Comparison of ENCODE assay signal across 25 mouse cellular contexts in genomic region chr11:31608458-31608857, GRCm38 (mm10).
DNase-seq lines count a peak whose midpoint lies in the region; ATAC-seq and TF ChIP-seq lines count a peak whose summit lies in the region.
"Had no signal": no experiment of that assay in that cellular context is flagged by ENCODE, and none has a peak within 500 bp of the region (broad histone marks: within the 10 kb centered on the region; RNA-seq: fewer than 3 reads in every experiment).

No protein-coding gene starts in this region.

- in situ Hi-C loops in Patski (cut with MboI; ENCODE audit: low pct_unique_long_range_greater_than_20kb) = no loop called here

- no peaks in the 10 kb centered on the region for H3K4me1 ChIP-seq in heart, embryonic 10.5 days
- no peaks in the 10 kb centered on the region for H3K4me1 ChIP-seq in liver, embryonic 11.5 days (replicated peaks; ENCODE audit: control insufficient read depth, insufficient read depth, low read length)
- H3K4me1 ChIP-seq in liver, postnatal 0 days (ENCODE audit: insufficient read depth) = no peaks in the 10 kb centered on the region
- H3K4me1 ChIP-seq in lung, postnatal 0 days (ENCODE audit: insufficient read depth, low read depth, low read length) = no peaks in the 10 kb centered on the region
- no peaks in the 10 kb centered on the region; the same call in 1 of the 2 replicates for H3K4me1 ChIP-seq in intestine, embryonic 15.5 days (replicated peaks)
- H3K4me1 ChIP-seq: forebrain, embryonic 10.5 days; forebrain, embryonic 13.5 days; hindbrain, embryonic 10.5 days; hindbrain, embryonic 13.5 days had no signal

- H3K27me3 ChIP-seq in heart, embryonic 10.5 days (ENCODE audit: insufficient read depth, poor library complexity, severe bottlenecking) = no peaks in the 10 kb centered on the region
- no peaks in the 10 kb centered on the region for H3K27me3 ChIP-seq in liver, embryonic 11.5 days (replicated peaks; ENCODE audit: control insufficient read depth, insufficient read depth, low read length)
- no peaks in the 10 kb centered on the region for H3K27me3 ChIP-seq in liver, postnatal 0 days (ENCODE audit: insufficient read depth, low read length)
- H3K27me3 ChIP-seq in Patski = no peaks in the 10 kb centered on the region
- H3K27me3 ChIP-seq in lung, postnatal 0 days (replicated peaks; ENCODE audit: insufficient read depth, low read length) = no peaks in the 10 kb centered on the region
- H3K27me3 ChIP-seq in intestine, embryonic 15.5 days (replicated peaks) = no peaks in the 10 kb centered on the region
- H3K27me3 ChIP-seq: forebrain, embryonic 13.5 days; heart, embryonic 13.5 days; hindbrain, embryonic 13.5 days had no signal

- ATAC-seq in liver, embryonic 11.5 days (replicated peaks; ENCODE audit: low FRiP score) = no peak
- ATAC-seq in liver, postnatal 0 days = no peak
- peak; percentile 90 for ATAC-seq in Patski
- ATAC-seq in lung, postnatal 0 days = no peak
- no peak for ATAC-seq in intestine, embryonic 15.5 days
- ATAC-seq: CD4-positive, CD25-positive, alpha-beta regulatory T cell, adult 4 months; forebrain, embryonic 13.5 days; forebrain, embryonic 16.5 days; hindbrain, embryonic 16.5 days had no signal

- H3K36me3 ChIP-seq in heart, embryonic 10.5 days = no peaks in the 10 kb centered on the region
- no peaks in the 10 kb centered on the region for H3K36me3 ChIP-seq in liver, embryonic 11.5 days (ENCODE audit: control insufficient read depth, insufficient read depth, low read length)
- H3K36me3 ChIP-seq in liver, postnatal 0 days (replicated peaks; ENCODE audit: insufficient read depth, low read length) = no peaks in the 10 kb centered on the region
- H3K36me3 ChIP-seq in lung, postnatal 0 days (ENCODE audit: insufficient read depth, low read length) = no peaks in the 10 kb centered on the region
- no peaks in the 10 kb centered on the region for H3K36me3 ChIP-seq in intestine, embryonic 15.5 days
- H3K36me3 ChIP-seq: forebrain, embryonic 10.5 days; heart, embryonic 13.5 days; hindbrain, embryonic 10.5 days; hindbrain, embryonic 13.5 days had no signal

- POLR2A ChIA-PET in Patski (lab: Charles Lee) = no interaction called here

- TF ChIP-seq EP300 in liver, postnatal 0 days (IDR thresholded peaks at IDR 0.05; ENCODE audit: low read depth) = no peak
- no peak for TF ChIP-seq EP300 in lung, postnatal 0 days (IDR thresholded peaks at IDR 0.05)

- H3K27ac ChIP-seq in heart, embryonic 10.5 days = no peak overlapping the region
- H3K27ac ChIP-seq in liver, embryonic 11.5 days (ENCODE audit: low read depth, low read length) = no peak overlapping the region
- H3K27ac ChIP-seq in liver, postnatal 0 days (ENCODE audit: low read depth) = no peak overlapping the region
- no peak overlapping the region for H3K27ac ChIP-seq in lung, postnatal 0 days (ENCODE audit: low read length)
- H3K27ac ChIP-seq in intestine, embryonic 15.5 days = no peak overlapping the region
- H3K27ac ChIP-seq: forebrain, embryonic 10.5 days; forebrain, embryonic 13.5 days; gastrocnemius, adult 2 months; heart, embryonic 13.5 days; hindbrain, embryonic 10.5 days; hindbrain, embryonic 13.5 days had no signal

- intact Hi-C loops in heart, postnatal 10 days (cut with DNase I) = no loop called here

- 88% methylated on average over 4 of the region's 4 CpGs for WGBS in heart, embryonic 10.5 days
- WGBS in liver, embryonic 11.5 days = 88% methylated on average over 4 of the region's 4 CpGs
- whole genome bisulfite sequencing in liver, postnatal 0 days (ENCODE audit: insufficient replicate concordance) = 83% methylated on average over 4 of the region's 4 CpGs
- WGBS in lung, postnatal 0 days = 76% methylated on average over 4 of the region's 4 CpGs
- WGBS in intestine, embryonic 15.5 days = 80% methylated on average over 4 of the region's 4 CpGs

- peak; percentile 55 for DNase-seq in heart, embryonic 10.5 days (ENCODE audit: low spot score)
- no peak for DNase-seq in heart, postnatal 10 days
- peak; percentile 9 for DNase-seq in liver, embryonic 11.5 days (ENCODE audit: low spot score)
- DNase-seq in liver, postnatal 0 days = no peak
- DNase-seq in 3T3-L1 (ENCODE audit: low read depth, low spot score) = peak; percentile 13
- DNase-seq in Patski (ENCODE audit: low read depth, low spot score) = peak; percentile 58
- no peak for DNase-seq in lung, postnatal 0 days (ENCODE audit: low spot score)
- DNase-seq: adrenal gland, postnatal 10 days; adrenal gland, postnatal 36 days; cerebellum, adult 18-20 months; cerebellum, adult 9-10 months; cerebellum, postnatal 14 days; gastrocnemius, adult 2 months; gastrocnemius, postnatal 14 days; heart, adult 18-20 months; heart, postnatal 36 days had no signal

- no peak overlapping the region for H3K4me2 ChIP-seq in liver, embryonic 11.5 days
- no peak overlapping the region for H3K4me2 ChIP-seq in liver, postnatal 0 days (ENCODE audit: low read depth, low read length)
- H3K4me2 ChIP-seq in lung, postnatal 0 days (replicated peaks; ENCODE audit: low read depth, low read length) = no peak overlapping the region
- H3K4me2 ChIP-seq in intestine, embryonic 15.5 days (replicated peaks) = no peak overlapping the region
- H3K4me2 ChIP-seq: forebrain, embryonic 13.5 days; heart, embryonic 13.5 days; hindbrain, embryonic 13.5 days had no signal

- no peak for TF ChIP-seq CTCF in liver, postnatal 0 days (IDR thresholded peaks at IDR 0.05; ENCODE audit: low read depth)
- no peak for TF ChIP-seq CTCF in Patski (IDR thresholded peaks at IDR 0.05)
- TF ChIP-seq CTCF in lung, postnatal 0 days (IDR thresholded peaks at IDR 0.05) = no peak

- CTCF ChIA-PET in Patski (lab: Charles Lee) = interaction anchor here (0.9 to 1.7 kb wide), 2 partner anchors 45 to 52 kb away, joined by 3 to 4 read pairs; no protein-coding TSS in a partner anchor

- no peaks in the 10 kb centered on the region for H3K9me3 ChIP-seq in heart, embryonic 10.5 days
- no peaks in the 10 kb centered on the region for H3K9me3 ChIP-seq in liver, embryonic 11.5 days (ENCODE audit: control insufficient read depth, low read length)
- H3K9me3 ChIP-seq in liver, postnatal 0 days (ENCODE audit: low read length) = no peaks in the 10 kb centered on the region
- no peaks in the 10 kb centered on the region for H3K9me3 ChIP-seq in lung, postnatal 0 days (ENCODE audit: low read length)
- no peaks in the 10 kb centered on the region for H3K9me3 ChIP-seq in intestine, embryonic 15.5 days
- H3K9me3 ChIP-seq: forebrain, embryonic 10.5 days; forebrain, embryonic 13.5 days; heart, embryonic 13.5 days; hindbrain, embryonic 13.5 days had no signal

- H3K9ac ChIP-seq in liver, embryonic 11.5 days (ENCODE audit: low read depth, low read length) = no peak overlapping the region
- H3K9ac ChIP-seq in liver, postnatal 0 days (replicated peaks) = no peak overlapping the region
- no peak overlapping the region for H3K9ac ChIP-seq in lung, postnatal 0 days (replicated peaks; ENCODE audit: low read depth)
- no peak overlapping the region for H3K9ac ChIP-seq in intestine, embryonic 15.5 days
- H3K9ac ChIP-seq: forebrain, embryonic 13.5 days; heart, embryonic 13.5 days; hindbrain, embryonic 13.5 days had no signal

- H3K4me3 ChIP-seq in heart, embryonic 10.5 days = no peak overlapping the region
- no peak overlapping the region for H3K4me3 ChIP-seq in liver, embryonic 11.5 days (ENCODE audit: low read depth, low read length)
- H3K4me3 ChIP-seq in liver, postnatal 0 days (ENCODE audit: low read depth, low read length) = no peak overlapping the region
- H3K4me3 ChIP-seq in lung, postnatal 0 days (ENCODE audit: low read depth, low read length) = no peak overlapping the region
- no peak overlapping the region for H3K4me3 ChIP-seq in intestine, embryonic 15.5 days (replicated peaks)
- H3K4me3 ChIP-seq: forebrain, embryonic 10.5 days; forebrain, embryonic 13.5 days; gastrocnemius, adult 2 months; heart, embryonic 13.5 days; hindbrain, embryonic 10.5 days; hindbrain, embryonic 13.5 days had no signal

Comparison
In these comparisons a context has a peak if more than half of its experiments do, and no peak if none do; other contexts are left out.
1. DNase-seq: peak in heart, embryonic 10.5 days (single experiment), liver, embryonic 11.5 days (single experiment), 3T3-L1 (single experiment) and Patski (single experiment); none in heart, postnatal 10 days (0 of 2), liver, postnatal 0 days (single experiment) and lung, postnatal 0 days (single experiment).